Mouse (Mus musculus): ENCODE measurements at regions not wholly inside any gene's neighbourhood (a gene's known extent, or its start where the extent isn't known, plus 50 kb on each side); places are given as distances from the start of the nearest gene placed in this dataset.

DNA sequence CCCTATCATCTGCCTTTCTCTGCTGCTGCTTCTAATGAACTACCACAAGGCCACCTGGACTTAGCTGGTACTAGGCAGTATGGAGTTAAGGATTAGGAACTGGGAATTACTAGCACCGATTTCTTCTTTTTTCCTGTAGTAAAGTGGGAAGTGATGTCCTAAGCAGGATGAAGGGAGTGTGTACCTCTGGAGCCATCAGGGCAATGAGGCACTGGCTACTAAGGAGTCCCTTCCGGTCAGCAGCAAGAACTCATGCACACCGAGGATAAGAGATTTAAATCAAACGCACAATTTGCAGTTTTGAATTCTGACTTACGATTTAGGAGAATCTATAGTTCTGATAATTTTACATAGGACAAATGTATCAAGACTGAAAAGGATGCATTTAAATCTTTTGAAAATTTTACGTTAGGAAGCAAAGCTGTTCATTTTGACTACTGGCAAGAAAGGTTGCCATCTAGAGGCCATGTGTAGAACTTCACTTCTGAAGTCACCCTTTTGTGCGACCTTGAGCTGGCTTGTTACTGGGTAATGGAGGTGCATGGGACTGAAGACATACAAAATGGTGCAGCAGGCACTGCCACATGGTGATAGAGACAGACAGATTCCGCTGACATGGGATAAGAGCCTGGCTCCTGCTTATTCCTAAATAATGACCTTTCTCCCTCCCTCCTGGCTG is 369.1 kb upstream of the Stxbp6 start:
- peak; percentile 61; the same call in 1 of the 2 replicates for ATAC-seq (replicated peaks; ENCODE audit: poor library complexity, severe bottlenecking)

DNA sequence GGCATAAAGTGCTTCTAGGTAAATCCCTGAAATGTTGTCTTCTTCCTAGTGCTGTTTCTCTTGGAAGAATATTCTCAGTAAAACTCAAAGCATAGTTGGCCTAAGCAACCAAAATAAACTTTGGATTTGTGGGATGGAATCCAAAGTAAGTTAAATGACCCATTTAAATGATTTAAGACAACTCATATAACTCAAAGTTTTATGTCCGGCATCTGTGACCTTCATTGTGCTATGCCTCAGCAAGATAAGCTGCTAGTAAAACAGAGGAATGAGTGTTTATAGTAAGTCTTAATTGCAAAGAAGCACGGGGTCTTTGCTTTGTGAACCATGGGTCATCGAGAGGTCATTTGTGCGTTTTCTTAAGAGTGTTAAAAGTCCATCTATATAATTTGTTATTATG is 368.0 kb upstream of the Stxbp6 start:
- no peak for ATAC-seq (replicated peaks; ENCODE audit: poor library complexity, severe bottlenecking)

GRCm38 (mm10) chr12:45439745-45440144 is 365.2 kb upstream of the Stxbp6 start:
- ATAC-seq (replicated peaks; ENCODE audit: poor library complexity, severe bottlenecking), result no peak

GRCm38 (mm10) chr12:45437271-45437670 is 362.8 kb upstream of the Stxbp6 start:
- no peak for ATAC-seq (replicated peaks; ENCODE audit: poor library complexity, severe bottlenecking)

DNA sequence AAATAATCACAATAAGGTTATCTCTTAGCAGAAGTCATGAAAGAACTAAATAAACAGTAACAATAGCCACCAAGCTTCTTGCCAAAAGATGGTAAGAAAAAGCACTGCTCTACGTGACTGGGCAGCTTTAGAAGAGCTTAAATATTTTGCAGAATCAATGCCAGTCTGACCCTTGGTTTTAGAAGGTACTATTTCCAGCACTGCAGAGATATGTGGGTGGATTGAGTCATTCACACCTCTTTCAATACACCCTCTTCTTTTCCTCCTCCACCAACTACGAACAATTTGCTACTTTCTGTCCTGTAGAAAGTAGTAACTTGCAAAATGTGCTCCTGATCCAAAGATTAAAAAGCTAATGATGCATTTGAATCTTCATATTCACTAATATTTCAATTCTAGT is 324.9 kb upstream of the Stxbp6 start:
- ATAC-seq (replicated peaks; ENCODE audit: poor library complexity, severe bottlenecking), result no peak

DNA sequence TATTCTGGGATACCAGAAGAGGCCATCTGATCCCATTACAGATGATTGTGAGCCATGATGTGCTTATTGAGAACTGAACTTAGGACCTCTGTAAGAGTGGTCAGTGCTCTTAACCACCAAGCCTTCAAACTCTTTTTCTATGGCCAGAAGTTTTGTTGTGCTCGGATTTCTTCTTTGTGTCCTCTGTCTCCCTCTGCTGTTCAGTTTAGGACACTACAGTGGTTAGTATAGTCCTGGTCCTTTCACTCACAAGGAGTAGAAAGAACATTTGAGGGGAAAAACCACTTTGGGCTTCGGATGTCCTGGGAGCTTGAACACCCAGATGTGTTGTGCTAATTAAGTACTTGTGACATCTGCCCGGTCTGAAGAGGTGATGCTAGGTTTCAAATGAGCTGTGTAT is 310.4 kb upstream of the Stxbp6 start:
- peak; percentile 61 for ATAC-seq (replicated peaks; ENCODE audit: poor library complexity, severe bottlenecking)
